Mouse (Mus musculus) 3134 (cell line): Measurements from ENCODE around the gene Tldc1.

ENCODE experiments used
- DNase-seq: peaks from one replicate; pipeline ENCODE4 v3.0.0-alpha.2; 2011; ENCODE audit warnings: low spot score; ENCODE audit not compliant: insufficient read length; ENCODE audit errors: extremely low read depth

Tldc1 gene

DNA sequence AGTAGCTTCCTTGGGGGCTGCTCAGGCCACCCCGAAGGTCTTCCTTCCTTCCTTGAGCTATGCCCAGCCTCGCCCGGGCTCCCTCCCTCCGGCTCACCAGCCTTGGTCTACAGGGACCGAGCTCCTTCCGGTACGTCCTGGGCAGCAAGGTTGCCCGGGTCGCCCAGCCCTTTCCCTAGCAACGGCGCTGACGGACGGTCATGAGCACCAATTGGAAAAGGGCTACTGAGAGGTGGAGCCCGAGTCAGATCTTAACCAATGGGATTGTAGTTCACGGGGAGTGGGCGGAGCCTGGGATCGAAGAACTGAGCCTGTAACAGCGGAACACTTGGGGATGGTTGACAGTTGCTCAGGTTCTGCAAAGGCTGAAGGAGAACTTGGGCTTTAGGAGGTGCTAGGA lies at the start of gene Tldc1:
TSS of gene Tldc1 (minus strand) at position 154 of the 400 bp plus-strand sequence.
- DNase-seq = peak; percentile 96

GRCm38 (mm10) chr8:119827721-119828153 lies 49.5 kb upstream of the Tldc1 start:
- DNase-seq = no peak

DNA sequence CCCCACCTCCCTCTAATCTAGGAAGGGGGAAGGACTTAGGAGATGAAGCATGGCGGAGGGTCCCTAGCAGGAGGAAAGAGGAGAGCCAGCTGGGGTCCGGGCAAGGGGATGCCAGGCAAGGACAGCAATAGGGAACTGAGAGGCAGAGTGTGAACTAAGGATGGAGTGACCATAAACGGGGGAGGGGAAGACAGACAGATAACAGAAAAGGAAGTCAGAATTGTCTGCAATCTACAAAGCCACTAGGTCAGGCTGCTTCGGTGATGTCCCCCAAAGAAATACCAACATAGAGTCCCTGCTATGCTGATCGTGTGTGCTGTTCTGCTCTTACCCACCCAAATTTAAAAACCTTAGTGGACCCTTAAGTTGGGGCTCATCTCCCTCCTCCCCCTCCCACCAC lies 48.8 kb upstream of the Tldc1 start:
- DNase-seq = no peak

GRCm38 (mm10) chr8:119825950-119826730 lies 47.9 kb upstream of the Tldc1 start:
- no peak for DNase-seq

DNA sequence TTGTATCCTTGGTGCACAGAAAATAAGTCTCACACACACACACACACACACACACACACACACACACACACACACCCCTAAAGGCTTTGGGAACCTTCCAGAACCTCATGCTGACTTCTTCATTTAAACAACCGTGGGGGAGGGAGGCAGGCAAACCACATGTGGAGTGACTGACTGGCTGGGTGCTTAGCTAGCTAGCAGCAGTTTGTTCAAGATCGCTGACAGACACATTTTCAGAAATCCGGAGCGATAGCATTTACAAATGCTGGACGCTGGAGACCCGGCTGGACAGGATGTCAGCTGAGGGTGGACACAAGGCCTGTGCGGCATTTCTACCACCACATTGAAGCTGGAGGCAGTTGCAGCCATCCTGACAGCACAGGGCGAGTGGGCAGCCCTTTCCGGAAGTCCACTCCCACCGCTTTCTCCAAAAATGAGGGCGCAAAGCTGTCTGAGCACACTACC lies 46.6 kb upstream of the Tldc1 start:
- no peak for DNase-seq

DNA sequence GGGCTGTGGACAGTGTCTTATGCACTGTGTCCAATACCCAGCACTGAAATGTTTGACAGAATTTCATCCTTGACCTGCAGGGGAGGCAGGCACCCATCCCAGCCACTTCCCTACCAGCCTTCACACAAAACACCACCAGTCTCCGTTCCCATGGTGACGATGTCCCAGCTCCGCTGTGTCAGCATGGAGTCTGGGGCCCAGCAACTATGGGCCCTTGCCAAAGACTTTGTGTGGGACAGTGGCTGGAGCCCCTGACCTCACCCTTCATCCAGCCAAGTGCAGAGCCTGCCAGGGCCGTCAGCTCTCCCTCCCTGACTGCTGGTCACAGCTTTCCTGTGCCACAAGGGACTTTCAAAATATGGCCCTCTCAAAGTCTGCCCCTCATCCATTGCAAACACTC lies 45.9 kb upstream of the Tldc1 start:
- peak; percentile 43 for DNase-seq

- no peak for DNase-seq
Measured at GRCm38 (mm10) chr8:119823278-119823677, 45.1 kb upstream of the Tldc1 start.

DNA sequence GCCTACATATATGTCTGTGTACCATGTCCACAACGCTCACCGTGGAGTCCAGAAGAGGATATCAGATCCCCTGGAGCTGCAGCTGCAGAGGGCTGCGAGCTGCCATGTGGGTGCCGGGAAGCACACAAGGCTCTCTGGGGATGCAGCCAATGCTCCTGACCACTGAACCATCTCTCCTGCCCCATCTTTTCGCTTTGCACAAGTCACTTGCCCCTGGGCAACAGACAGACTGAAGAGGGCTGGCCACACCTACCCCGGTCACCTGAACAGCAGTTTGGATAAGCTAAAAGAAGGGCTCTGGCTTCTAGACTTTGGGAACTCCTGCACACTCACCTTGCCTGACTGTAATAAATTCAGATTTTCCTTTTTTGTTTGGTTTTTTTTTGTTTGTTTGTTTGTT lies 43.5 kb upstream of the Tldc1 start:
- no peak for DNase-seq

DNA sequence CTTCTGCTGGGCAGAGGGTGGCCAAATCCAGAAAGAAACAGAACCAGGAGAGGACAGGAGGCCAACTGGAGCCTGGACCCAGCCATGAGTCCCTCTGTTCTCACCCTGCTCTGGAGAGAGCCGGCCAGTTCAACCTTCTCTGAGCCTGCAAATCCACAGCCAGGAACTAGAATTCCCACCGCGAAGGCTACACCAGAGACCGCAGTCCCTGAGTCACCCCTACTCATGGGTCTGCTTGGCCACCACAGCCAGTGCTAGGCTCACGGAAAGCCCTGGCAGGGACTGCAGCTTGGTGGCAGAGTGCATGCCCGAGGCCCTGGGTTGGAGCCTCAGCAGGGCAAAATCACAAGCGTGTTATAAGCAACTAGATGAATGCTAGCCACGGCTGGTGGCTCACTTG lies 41.8 kb upstream of the Tldc1 start:
- peak; percentile 68 for DNase-seq

DNA sequence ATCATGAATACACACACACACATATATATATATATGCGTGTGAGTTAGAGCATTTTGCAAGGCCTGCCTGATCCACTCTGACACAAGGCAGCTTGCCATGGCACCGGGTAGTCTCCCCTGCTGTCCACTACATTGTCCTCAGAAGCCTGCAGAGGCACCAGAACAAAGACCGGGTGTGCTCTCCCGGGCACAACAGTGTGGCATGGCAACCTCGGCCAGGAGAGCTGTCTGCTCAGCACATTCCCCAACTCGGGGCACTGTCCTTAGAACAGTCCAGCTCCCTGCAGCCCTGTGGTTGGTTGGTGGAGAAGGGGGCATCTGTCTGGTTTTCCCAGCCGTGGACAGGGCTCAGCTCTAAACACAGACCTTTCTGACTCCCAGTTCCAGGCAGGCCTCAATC lies 41.1 kb upstream of the Tldc1 start:
- no peak for DNase-seq

DNA sequence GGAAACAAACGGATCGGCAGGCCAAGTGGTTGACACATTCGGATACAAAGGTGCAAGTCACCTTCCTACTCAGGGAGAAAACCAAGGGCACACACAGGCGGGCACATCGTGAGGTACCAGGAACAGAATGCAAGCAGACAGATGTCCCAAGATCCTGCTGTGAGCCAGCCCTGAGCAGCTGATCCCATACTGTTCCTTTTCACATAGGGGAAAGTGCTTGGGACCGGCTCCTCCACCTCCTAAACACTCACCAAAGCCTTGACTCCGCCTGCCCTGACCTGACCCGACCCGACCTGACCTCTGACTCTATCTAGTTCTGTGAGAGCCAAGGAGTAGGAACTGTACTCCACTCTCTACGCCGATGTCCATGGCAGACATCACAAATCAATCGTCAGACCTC lies 39.2 kb upstream of the Tldc1 start:
- no peak for DNase-seq

GRCm38 (mm10) chr8:119816219-119816618 lies 38.0 kb upstream of the Tldc1 start:
- no peak for DNase-seq

DNA sequence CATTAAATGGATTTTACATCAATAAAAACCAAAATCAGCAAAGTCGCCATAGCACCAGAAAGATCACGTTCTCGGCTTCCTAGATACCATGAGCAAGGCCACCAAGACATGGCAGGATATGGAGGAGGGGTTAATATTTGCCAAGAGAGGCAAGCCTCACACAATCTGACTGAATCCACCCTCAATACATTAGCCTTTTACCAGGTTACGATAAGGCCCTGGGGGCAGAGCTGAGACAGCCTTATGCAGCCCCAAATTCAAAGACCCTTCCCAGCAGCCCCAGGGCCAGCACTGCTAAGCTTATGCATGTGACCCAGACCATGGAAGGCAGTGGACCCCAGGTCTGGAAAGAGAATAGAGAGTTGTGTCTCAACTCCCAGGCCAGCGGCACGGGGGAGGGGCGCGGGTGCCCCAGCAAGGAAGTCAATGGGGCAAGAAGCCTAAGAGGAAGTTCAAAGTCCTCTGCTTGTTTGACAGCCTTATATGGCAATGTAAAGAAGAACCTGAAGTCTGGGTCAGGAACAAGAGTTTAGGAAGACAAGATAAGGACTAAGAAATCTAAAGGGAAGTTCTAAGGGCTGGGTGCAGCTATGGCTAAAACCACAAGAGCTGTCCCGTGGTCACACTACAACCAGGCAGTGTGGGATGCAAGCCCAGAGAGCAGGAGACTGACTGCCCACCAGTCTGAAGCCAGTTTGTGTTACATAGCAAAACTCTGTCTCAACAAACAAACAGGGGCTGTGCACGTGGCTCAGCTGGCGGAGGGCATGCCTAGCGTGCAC lies 34.6 kb upstream of the Tldc1 start:
- no peak for DNase-seq

DNA sequence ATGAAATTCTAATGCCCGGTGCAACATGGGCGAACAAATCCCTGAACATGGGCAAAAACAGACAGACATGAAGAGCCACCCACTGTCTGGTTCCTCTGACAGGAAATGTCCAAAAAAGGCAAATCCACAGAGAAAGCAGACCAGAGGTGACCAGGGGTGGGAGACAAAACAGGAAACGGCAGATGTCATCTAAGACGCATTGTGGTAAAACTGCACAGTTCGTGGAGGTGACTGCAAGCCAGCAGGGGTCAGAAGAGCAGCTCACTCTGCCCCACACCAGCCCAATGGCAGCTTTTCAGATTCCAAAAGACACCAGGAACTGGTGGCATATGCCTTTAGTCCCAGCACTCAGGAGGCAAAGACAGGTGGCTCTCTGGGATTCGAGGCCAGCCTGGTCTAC lies 33.7 kb upstream of the Tldc1 start:
- no peak for DNase-seq

GRCm38 (mm10) chr8:119810953-119811499 lies 32.8 kb upstream of the Tldc1 start:
- DNase-seq = no peak

GRCm38 (mm10) chr8:119810127-119810868 lies 32.1 kb upstream of the Tldc1 start:
- no peak for DNase-seq

DNA sequence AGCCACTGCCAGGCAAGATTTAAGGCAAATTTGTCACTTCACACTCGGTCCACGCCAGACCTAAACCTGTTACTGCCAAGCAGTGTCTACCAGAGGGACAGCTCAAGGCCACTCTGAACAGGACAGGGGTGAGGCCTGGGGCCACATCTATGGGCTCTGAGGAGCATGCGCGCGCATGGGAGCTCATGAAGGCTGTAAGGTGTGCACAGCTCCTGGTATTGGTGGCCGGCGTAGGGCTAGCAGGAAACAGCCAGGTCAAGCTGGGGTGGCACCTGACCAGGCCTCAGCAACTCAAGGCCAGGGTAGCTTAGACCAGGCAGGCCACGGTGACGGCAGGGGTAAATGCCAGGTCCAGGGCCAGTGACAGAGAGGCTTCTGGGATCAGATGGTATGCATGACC lies 31.4 kb upstream of the Tldc1 start:
- DNase-seq = no peak

GRCm38 (mm10) chr8:119807687-119808086 lies 29.5 kb upstream of the Tldc1 start:
- DNase-seq = no peak

GRCm38 (mm10) chr8:119806422-119807263 lies 28.4 kb upstream of the Tldc1 start:
- DNase-seq = peak; percentile 56

GRCm38 (mm10) chr8:119805275-119805674 lies 27.1 kb upstream of the Tldc1 start:
- DNase-seq = no peak
